Mouse (Mus musculus) heart, adult 18-20 months (tissue): Measurements from ENCODE around the gene Lipk. TPM values are rescaled to one million over a fixed set of nuclear protein-coding genes. Genes with fewer than 3 reads are reported as not detected.
A peak's percentile ranks its signal among the peaks of the same experiment; 100 is the strongest.

Experiments used
- DNase-seq, 2 experiments: peaks; one replicate each; pipeline ENCODE4 v3.0.0; 2021 to 2022; ENCODE audit warnings: mixed read lengths in 1 of 2
- long read RNA-seq, 2 experiments: library from polyadenylated mRNA; stranded (forward); transcript quantifications; one replicate each; pipeline ENCODE4 v2.0.0; 2021
- total RNA-seq, 2 experiments: library from RNA; stranded (reverse); gene quantifications; 2 replicates each; pipeline ENCODE4 v1.2.3; 2021

Gene Lipk
- not detected for total RNA-seq
- long read RNA-seq, experiment 1, result 0 reads
- long read RNA-seq, experiment 2, result 0 reads

DNA sequence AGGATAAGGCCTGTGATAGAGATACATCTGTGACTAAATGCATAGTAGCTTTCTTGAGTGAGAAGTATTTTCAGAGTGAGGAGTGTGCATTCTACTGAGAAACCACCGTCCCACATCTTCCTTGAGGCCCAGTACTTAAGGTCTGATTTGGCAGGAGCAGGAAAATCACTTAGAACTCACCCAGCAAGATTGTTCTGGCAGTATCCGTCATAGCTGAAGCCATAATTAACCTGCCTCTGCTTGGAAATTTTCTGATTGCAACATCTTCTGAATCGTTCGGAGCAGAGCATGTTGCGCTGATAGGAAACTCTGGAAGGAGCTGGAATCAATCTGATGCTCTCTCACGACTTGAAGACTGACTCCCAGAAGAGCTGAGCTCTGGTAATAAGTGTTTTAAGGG lies at the start of gene Lipk:
Gene Lipk, plus strand, starts transcription at position 289 of the 400 bp plus-strand sequence.
- no peak for DNase-seq

DNA sequence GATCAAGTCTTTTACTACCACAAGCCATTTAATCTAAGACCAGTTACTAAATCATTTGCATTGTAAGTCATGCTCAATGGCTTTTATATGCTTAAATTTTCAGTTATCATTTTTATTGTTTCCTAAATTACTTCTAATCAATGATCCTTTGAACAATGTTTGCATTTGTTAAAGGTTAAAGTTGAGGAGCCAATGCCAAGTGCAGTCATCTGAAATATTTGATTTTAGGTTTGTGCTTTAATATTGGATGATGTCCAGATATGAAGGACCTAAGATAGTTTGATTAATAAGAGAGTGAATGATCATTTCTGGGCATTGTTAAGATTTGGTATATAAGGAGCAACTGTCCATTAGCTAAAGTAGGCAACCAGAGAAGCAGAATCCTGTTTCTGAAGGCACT lies 47.2 kb upstream of the Lipk start, which contains the start of gene Lipf:
Gene Lipf, plus strand, starts transcription at position 301 of the 400 bp plus-strand sequence.
- no peak for DNase-seq

DNA sequence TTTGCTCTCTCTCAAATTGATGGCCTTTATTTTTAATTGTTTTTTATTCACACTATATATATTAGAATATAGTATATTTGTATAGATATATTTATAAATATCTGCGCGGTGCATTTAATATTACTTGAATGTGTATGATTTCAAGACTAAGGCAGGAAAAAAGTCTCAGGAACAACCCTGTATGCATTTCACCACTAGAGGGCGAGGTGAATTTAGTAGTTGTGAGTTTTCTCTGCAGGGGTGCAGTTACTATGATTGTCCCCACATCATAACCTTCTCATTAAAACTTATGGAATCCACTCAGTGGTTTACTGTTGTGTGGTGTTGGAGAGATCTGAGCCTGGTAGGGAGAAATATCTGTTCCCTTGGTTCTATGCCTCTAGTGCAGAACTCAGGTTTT lies 29.1 kb upstream of the Lipk start:
- DNase-seq, result peak in 1 of 2 experiments; percentile 4

DNA sequence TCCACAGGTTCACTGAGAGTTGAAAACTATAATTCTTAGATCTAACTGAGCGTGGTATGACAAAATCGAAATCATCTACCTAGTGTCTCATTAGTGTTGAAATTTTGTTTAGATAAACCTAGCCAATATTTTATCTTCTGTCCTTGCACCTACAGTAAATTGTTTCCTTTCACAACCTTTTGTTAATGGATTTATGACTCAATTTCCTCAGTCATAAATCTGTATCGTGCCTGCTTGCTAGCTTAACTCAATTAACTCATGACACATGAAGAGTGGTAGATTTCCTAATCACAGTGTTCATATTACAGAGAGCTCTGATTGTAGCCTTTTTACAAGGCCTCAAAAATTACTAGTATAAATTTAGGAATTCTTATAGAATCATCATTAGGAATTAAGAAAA lies 25.0 kb upstream of the Lipk start:
- no peak for DNase-seq

DNA sequence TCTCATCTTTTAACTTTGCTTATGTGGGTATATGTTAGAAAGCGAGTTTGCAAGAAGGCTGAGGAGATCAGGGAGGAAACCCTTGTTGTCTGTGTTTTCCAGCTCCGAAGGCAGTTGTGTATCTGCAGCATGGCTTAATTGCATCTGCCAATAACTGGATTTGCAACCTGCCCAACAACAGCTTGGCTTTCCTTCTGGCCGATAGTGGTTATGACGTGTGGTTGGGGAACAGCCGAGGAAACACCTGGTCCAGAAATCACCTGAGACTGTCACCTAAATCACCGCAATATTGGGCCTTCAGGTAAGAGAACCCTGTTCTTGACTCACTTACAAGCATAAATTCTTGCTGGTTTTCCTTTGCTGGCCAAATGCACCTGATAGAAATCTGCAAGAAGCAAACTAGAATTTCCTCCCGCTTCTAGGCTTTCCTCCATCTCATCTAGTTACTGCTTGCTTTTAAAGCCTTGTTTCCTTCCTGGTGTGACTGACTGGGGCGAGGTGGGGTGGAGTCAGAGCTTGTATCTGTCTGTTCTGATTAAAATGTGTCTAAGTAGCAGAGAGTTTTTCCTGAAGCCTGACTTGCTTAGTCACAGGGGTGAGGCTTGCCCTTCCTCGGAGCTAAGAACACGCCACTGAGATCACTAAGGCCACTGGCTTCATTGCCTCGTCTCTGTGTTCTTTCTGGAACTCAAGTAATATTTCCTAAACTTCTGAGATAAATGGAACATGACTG lies 13.5 kb downstream of the Lipk start:
- peak in 1 of 2 experiments; percentile 2 for DNase-seq

GRCm38 (mm10) chr19:34022759-34023158 lies 14.7 kb downstream of the Lipk start:
- DNase-seq, result peak in 1 of 2 experiments; percentile 7

DNA sequence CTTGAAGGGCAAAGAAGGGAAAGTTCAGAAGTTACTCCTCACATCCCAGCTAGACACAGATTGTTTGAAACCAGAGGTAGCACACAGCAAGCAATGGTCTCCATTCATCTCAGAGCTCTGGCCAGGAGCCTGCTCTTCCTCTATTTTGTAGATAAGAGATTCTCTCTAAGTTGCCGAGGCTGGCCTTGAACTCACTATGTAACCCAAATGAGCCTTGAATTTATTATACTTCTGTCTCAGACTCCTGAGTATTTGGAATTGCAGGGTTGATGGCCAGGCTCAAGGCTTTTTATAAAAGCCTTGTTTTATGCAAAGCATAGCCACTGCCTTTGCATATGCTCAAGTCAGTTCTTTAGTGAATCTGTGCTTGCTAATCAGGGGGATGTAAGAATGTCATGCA lies 31.6 kb downstream of the Lipk start:
- no peak for DNase-seq

GRCm38 (mm10) chr19:34043008-34043407 lies 34.9 kb downstream of the Lipk start:
- DNase-seq, result no peak

DNA sequence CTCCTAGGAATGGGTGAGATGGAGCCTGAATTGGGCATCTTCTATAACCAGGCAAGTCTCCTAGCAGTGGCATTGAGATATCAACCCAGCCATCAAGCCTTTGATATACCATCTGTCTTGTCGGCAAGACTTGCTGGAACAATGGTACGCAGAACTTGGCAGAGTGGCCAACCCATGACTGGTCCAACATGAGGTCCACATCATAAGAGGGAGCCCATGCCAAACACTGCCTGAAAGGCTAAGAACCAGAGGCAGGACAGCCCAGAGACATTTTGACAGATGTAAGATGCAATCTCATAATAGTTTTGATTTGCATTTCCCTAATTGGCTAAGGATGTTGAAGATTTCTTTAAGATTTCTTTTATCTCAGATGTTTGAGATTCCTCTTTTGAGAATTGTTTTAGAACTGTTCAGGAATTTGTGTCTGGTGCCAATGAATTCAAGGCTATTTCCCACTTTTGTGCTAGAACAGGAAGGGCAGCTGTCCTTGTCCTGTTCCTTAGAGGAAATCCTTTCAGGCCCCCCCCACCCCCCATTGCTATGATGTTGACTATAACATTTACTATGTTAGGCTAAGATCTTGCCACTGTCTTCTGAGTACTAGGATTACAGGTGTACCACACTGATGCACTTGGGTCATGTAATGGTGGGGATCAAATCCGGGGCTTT lies 41.4 kb downstream of the Lipk start:
- no peak for DNase-seq

DNA sequence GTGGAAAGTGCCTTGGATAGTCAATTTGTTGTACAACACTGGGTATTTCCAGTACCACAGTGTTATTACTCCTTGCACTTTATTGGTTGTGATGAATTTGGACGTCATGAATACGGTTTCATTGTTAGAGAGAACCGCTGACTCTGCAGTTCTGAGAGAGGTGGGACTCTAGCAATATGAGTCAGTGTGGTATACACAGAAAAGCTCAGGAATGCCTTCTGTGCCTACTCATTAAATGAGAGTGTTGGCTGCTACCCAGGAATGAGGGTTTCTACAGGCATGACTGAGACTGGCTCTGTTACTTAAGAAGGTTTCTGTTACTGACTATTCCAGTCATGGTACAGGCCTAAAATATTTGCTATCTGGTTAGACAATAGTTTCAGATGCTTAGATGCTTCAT lies 43.4 kb downstream of the Lipk start:
- no peak for DNase-seq

GRCm38 (mm10) chr19:34063547-34063946 lies 55.5 kb downstream of the Lipk start:
- no peak for DNase-seq

GRCm38 (mm10) chr19:34064059-34064458 lies 56.0 kb downstream of the Lipk start:
- DNase-seq, result no peak

- DNase-seq, result no peak
Observed at GRCm38 (mm10) chr19:34066779-34067472, 58.8 kb downstream of the Lipk start, which contains the start of gene Lipn. Gene Lipn (plus strand): TSS chr19:34067358.

DNA sequence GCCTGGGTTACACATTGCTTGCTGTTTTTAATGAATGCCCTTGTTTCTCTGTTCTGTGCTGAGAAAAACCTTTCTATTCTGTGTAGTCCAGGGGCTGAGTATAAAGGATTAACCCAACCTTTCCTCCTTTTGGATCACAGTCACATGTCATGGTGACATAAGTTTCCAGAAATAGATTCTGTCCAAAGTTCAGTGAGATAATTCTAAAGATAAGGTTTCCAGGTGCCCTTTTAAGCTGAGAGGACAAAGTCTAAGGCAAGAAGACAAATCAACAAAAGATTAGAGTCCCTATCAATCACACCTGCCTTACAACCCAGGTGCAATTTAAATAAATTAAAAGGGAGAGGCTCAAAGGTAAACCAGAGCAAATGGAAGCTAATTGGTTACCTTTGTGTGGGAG lies 66.1 kb downstream of the Lipk start:
- DNase-seq, result no peak

- DNase-seq, result no peak
Observed at GRCm38 (mm10) chr19:34078130-34078529, 70.0 kb downstream of the Lipk start.

GRCm38 (mm10) chr19:34089011-34089680 lies 81.1 kb downstream of the Lipk start:
- DNase-seq, result peak in 1 of 2 experiments; percentile 4

GRCm38 (mm10) chr19:34095381-34095780 lies 87.3 kb downstream of the Lipk start:
- DNase-seq, result no peak

- no peak for DNase-seq
Observed at GRCm38 (mm10) chr19:34096228-34096627, 88.1 kb downstream of the Lipk start.
